Mouse (Mus musculus) myocyte (in vitro differentiated cells): ENCODE data around the gene Pld3.

Experiments used
- CEBPB ChIP-seq: IDR thresholded peaks from 2 replicates; pipeline ENCODE4 v1.6.1; 2011; ENCODE audit warnings: mild to moderate bottlenecking, moderate library complexity; ENCODE audit not compliant: poor library complexity, insufficient read depth, severe bottlenecking
- E2F4 ChIP-seq: IDR thresholded peaks from one replicate; pipeline ENCODE4 v1.6.1; 2011; ENCODE audit warnings: mild to moderate bottlenecking, control low read depth, moderate library complexity; ENCODE audit not compliant: insufficient read depth
- MAX ChIP-seq: IDR thresholded peaks from one replicate; pipeline ENCODE4 v1.6.1; 2011; ENCODE audit warnings: low read depth, mild to moderate bottlenecking, control low read depth
- MYOD1 ChIP-seq, 3 experiments: IDR thresholded peaks; one replicate each; pipeline ENCODE4 v1.6.1; 2011; ENCODE audit warnings: control low read depth in 2 of 3, low read depth in 2 of 3, mild to moderate bottlenecking in 2 of 3, moderate library complexity in 1 of 3; ENCODE audit not compliant: insufficient read length in 2 of 3, control insufficient read depth in 1 of 3
- POLR2A ChIP-seq: IDR thresholded peaks from one replicate; pipeline ENCODE4 v1.6.1; 2011; ENCODE audit warnings: low read depth, mild to moderate bottlenecking, control low read depth, moderate library complexity; ENCODE audit not compliant: insufficient read length
- POLR2AphosphoS2 ChIP-seq: IDR thresholded peaks from one replicate; pipeline ENCODE4 v1.6.1; 2011; ENCODE audit warnings: low read depth, control low read depth; ENCODE audit not compliant: insufficient read length
- REST ChIP-seq: IDR thresholded peaks from one replicate; pipeline ENCODE4 v1.6.1; 2011; ENCODE audit warnings: mild to moderate bottlenecking, control low read depth, moderate library complexity; ENCODE audit not compliant: insufficient read depth, insufficient read length
- SRF ChIP-seq: IDR thresholded peaks from one replicate; pipeline ENCODE4 v1.6.1; 2011; ENCODE audit warnings: low read depth; ENCODE audit not compliant: control insufficient read depth, insufficient read length
- TCF12 ChIP-seq: IDR thresholded peaks from one replicate; pipeline ENCODE4 v1.6.1; 2011; ENCODE audit warnings: mild to moderate bottlenecking, control low read depth; ENCODE audit not compliant: poor library complexity, insufficient read depth, severe bottlenecking
- TCF3 ChIP-seq: IDR thresholded peaks from one replicate; pipeline ENCODE4 v1.6.1; 2011; ENCODE audit warnings: low read depth, control low read depth; ENCODE audit not compliant: insufficient read length
- USF1 ChIP-seq: IDR thresholded peaks from one replicate; pipeline ENCODE4 v1.6.1; 2011; ENCODE audit warnings: low read depth, mild to moderate bottlenecking, control low read depth, moderate library complexity

GRCm38 (mm10) chr7:27543851-27544250 is 9.2 kb downstream of the Pld3 start:
- no peak for TF ChIP-seq POLR2A
- no peak for TF ChIP-seq USF1
- TF ChIP-seq TCF12: no peak
- no peak for TF ChIP-seq E2F4
- no peak for TF ChIP-seq MAX
- TF ChIP-seq CEBPB: no peak
- no peak for TF ChIP-seq POLR2AphosphoS2
- TF ChIP-seq REST: no peak
- TF ChIP-seq TCF3: no peak
- no peak for TF ChIP-seq MYOD1 (IDR thresholded peaks at IDR 0.05; ENCODE audit: control insufficient read depth in 1 of 3, insufficient read length in 2 of 3, low read depth in 2 of 3)
- TF ChIP-seq SRF: no peak
